Mouse (Mus musculus): ENCODE measurements around the gene Rbbp4.
A peak's percentile ranks its signal among the peaks of the same experiment; 100 is the strongest.

Rbbp4 gene

DNA sequence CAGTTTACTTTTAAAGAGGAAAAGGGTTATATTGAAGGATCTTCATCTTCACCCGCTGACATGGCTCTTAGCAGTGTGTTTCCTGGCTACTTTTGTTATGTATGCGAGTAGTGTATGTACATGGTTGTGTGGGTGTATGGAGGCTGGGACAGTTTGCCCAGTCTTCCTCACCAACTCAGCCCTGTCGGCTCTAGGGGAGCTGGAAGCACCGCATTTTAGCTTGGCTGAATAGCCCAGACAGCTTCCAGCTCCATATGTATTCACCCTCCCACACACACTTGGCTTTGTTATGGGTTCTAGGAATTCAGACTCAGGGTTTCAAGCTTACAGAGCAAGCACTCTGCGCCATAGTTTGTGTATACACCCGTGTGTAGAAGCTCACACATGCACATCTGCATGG, 15.9 kb upstream of the Rbbp4 start:
- DNase-seq: no peak

DNA sequence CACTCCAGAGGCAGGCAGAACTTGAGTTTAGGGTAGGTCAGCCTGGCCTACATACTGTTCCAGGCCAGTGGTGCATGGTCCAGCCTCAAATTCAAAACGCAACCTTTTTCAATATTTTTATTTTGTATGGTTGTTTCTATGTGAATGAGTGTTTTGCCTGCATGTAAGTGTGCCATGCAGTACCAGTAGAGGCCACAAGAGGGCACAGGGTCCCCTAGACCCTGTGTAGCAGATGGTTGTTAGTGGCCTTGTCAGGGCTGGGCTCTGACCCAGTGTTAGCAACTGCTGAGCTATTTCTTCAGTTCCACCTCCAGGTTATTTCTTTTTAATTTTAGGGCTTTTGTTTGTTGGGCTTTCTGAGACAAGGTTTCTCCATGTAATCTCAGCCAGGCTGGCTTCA, 15.5 kb upstream of the Rbbp4 start:
- DNase-seq: peak; percentile 86

DNA sequence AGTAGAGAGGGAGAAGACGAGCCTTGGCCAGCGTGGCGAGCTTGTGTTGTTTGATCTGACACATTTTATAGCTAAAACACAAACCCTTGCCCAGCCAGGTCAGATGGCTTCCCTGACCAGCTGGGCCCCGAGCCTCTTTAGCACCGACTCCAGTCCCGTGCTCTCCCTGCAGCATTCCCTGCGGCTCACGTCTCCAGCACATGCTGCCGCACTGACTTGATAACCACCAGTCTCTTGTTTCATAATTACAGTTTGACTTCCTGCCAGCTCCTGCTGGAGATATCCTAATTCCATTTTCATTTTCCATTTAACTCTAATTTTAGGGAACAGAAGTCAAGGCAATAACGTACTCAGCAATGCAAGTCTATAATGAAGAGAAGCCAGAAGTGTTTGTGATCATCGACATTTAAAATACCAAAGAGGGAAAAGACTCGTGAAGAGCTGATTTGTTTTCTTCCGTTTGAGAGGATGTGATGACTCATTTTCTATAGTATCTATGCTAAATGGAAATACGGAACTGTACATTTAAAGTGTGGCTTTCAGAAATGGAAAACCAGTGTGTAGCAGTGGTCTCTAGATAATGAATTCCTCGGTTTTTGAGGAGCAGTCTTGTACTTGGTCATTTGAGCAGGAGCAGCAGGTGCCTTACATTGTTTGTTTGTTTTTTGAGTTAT, 11.4 kb upstream of the Rbbp4 start:
- DNase-seq: no peak

DNA sequence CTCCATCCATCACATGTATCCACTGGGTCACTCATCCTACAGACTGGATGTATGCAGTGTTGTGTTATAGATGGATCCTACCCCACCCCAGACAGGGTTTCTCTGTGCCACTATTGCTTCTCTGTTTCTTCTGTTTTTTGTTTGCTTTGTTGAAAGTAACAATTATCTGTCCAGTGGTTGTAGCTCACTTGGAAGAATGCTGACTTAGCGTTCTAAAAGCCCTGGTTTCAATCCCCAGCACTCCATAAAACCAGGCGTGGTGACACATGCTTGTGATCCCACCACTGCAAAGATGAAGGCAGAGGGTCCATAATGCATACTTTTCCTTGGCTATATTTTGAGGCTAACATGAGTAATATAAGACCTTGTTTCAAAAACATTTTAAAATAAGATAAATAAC, 7.5 kb upstream of the Rbbp4 start:
- DNase-seq: no peak

DNA sequence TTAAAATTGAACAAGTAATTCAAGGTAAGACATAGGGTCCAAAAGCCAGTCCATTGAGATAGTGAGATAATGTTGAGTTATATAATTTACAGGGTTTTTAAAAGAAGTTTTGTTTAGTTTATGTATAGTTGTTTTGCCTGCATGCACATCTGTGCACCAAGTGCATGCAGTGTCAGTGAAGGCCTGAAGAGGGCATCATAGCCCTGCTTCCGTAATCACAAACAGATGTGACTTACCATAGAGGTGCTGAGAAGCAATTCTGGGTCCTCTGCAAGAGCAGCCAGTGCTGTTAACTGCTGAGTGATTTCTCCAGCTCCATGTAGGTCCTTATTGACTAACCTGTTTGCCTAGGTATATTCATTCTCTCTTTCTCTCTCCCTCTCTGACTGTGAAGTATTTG, 6.7 kb upstream of the Rbbp4 start:
- no peak for DNase-seq

DNA sequence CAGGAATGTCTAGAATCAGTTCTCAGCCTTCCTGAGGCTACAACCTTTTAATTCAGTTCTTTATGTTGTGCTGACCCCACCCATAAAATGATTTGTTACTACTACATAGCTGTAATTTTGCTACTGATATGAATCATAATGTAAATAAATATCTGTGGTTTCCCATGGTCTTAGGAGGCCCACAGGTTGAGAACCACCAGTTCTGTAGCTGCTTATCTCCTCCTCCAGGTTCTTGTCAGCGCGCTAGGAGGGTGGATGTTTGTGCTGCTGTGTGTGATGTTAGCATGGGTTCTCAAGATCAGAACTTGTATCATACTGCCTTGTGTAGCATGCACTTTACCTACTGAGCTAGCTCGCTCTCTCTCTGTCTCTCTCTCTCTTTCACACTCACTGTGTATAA, 4.6 kb upstream of the Rbbp4 start:
- DNase-seq: no peak

DNA sequence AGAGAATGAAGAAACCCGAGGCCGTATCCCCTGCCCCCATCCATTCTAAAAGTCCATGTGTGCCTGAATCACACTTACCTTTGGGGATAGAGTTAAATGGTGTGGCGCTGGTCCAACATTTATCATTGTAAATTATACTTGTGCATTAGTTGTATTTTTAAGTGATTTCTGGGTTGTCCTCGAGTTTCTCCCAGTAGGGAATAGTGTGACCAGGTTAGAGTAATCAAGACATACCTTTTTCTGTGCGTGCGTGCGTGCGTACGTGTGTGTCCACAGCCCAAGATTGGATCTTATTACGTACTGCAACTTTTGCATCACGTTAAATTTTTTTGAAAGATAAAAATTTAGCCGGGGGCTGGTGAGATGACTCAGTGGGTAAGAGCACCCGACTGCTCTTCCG, 1.1 kb upstream of the Rbbp4 start:
- DNase-seq: no peak

DNA sequence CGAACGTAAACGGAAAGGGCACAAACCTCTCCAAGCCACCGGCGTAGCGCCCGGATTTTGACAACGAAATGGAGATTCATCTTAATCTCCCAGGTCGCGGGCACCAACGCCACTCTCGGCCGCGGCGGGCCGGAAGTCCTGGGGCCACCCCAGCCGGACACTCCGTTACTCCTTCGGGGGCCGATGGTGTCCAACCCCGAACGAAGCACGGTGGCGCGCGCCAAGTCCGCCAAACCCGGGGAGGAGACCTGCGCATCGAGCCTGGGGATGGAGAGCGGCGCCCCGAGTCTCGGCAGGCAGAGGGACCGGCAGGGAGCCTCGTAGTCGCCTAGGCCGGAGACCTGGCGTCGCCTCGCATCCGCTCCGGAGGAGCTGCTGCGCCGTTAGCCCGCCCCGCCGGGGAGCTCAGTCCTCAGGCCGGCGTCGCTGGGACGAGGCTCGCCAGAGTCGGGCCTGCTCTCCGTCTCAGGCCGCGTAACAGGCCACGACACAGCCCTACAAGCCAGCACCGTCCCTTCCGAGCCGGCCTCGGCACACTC, 424 bp downstream of the Rbbp4 start:
- no peak for DNase-seq

DNA sequence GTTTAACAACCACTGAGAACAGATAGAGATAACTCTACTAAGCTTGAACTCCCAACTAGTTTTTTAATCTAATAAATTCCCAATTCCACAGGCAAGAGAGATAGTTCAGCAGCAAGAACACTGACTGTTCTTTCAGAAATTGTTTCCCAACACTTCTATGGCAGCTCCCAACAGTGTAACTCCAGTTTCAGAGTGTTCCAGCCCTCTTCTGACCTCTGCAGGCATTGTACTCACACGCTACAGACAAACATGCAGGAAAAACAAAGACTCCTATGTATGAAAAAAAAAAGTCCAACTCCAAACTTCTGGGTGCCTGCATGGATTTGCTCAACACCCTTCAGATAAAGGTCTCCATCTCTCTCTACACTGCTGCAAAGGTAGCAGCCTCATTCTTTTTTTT, 2.3 kb downstream of the Rbbp4 start:
- DNase-seq: no peak

DNA sequence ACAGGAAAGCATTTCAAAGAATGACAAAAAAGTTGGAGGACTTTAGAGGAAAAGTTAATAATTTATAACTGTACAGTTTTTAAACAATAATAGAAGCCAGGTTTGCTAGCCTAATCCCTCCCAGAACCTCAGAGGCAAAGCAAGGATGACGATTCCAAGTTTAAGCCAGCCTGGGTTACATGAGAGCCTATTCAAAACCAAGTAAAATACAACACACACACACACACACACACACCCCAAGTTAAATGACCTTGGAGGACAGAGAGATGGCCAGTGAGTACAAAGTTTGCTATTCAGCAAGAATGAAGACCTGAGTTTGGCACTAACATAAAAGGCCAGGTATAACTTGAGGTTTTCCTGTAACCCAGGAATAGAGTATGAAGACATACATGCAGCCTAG, 9.0 kb downstream of the Rbbp4 start:
- no peak for DNase-seq

DNA sequence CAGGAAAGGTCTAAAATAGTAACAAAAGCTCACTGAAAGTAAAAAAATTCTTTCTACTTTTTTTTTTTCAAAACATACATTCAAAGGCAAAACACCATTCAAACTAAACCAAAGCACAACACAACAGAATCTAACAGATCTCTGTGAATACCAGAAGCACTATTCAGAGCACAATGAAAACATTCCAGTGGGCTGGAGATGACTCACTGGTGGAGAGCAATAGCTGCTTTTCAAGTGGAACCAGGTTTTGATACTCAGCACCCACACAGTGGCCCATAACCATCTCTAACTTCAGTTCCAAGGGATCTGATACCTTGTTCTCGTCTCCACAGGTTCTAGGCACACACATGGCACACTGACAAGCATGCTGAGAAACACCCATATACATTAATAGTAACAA, 10.4 kb downstream of the Rbbp4 start:
- no peak for DNase-seq

DNA sequence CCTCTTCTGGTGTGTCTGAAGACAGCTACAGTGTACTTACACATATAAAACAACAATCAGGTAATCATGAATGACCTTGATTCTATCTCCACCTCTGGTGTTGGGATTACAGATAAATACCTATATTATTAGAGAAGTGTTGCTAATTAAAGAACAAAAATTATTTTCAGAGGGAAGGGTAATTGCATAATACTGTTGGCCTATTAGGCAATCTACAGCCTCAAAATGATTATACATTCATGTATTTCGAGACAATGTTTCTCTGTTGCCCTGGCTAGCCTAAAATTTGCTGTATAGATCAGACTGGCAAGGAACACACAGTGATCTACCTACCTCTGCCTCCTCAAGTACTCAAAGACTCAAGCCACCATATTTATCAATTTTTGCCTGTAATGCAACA, 11.7 kb downstream of the Rbbp4 start:
- DNase-seq: no peak

DNA sequence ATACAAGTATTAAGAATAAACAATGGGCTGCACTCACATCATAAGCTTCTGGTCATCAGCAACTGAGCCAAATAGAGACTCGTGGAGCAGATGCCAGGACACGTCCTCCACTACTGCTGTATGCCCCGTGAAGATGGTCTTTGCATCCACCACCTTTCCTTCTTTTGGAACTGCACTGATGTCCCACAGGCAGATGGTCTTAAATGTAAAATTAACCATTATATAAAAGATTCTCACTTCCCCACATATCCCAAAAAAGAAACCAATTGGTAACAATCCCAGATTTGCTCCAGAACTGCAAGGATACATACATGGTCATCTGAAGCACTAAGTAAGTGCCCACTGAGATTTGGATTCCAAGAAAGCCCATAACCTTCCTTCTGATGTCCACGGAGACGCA, 13.1 kb downstream of the Rbbp4 start:
- DNase-seq: no peak

DNA sequence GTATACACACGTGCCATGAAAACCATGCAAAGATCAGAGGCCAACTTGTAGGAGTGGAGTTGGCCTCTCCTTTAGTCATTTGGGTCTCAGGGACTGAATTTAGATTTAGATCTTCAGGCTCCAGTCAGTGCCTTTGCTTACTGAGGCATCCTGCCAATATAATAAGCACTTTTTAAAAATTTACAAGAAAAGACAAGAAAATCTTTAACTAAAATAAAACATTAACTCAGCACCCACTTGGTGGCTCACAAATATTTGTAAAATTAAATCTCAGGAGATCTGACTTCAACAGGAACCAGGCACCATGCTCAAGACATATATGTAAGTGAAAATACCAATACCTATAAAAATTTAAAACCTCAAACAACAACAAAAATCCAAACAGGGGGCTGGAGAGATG, 14.3 kb downstream of the Rbbp4 start:
- DNase-seq: no peak

DNA sequence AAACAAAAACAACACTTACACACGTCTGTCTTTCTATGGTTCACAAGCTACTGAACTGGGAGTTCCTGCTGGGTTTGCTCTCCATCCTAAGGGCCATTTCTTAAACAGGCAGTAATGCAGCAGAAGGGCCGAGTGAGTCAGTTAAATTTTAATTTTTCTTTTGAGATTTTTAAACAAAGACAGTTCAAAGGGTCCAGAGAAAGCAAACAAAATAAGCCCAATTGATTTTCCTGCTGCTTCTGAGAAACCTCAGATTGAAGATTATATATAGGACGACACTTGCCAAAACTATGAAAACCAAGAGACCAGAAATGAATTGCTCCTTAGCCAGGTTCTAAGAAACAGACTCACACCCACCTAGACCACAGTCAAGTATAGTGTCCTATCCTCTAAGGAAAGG, 21.3 kb downstream of the Rbbp4 start:
- no peak for DNase-seq

DNA sequence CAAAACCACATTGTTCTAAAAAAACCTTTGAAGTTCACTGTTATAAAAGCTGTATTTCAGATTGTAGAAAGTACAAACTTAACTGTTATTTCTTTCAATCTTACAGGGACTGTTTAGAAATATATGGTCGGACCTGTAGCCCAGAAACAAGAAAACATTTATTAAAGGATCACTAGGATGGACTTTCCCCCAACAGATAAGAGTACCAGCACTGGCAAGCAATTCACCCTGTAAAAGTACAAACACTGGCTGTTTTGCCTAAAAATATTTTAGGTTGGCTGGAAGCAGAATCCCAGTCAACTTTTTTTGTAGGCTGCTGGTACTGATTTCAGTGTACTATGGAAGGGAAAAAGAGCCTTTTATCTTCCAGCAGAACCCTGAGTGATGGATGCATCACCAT, 27.2 kb downstream of the Rbbp4 start:
- no peak for DNase-seq

DNA sequence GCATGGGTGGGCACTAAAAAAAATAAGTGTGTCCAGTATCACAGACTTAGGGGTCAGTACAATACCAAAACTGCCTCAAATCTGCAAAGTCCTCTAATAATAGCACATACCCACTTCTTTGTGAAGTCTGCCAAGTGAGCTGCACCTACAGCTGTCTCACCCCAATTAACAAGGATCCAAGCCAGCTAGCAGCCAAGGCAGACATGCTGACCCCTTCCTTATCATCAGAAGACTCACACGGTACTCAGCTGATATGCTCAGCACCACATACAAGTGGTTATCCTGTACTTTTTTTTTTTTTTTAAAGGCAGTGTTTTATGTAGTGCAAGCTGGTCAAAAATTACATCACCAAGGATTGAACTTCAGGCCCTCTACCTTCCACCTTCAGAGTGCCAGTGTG, 30.9 kb downstream of the Rbbp4 start:
- DNase-seq: no peak

DNA sequence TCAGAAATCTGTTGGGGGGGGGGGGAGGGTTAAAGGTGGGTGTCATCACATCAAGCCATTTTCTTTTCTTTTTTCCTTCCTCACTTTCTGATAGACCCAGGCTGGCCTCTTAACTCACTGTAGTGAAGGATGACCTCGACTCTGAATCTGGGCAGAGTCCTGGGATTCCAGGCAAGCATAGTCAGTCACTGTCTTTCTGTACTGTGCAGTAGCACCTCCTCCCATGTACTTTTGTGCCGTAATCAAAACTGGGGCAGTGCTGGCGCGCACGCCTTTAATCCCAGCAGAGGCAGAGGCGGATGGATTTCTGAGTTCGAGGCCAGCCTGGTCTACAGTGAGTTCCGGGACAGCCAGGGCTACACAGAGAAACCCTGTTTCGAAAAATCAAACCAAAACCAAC, 31.4 kb downstream of the Rbbp4 start:
- no peak for DNase-seq

DNA sequence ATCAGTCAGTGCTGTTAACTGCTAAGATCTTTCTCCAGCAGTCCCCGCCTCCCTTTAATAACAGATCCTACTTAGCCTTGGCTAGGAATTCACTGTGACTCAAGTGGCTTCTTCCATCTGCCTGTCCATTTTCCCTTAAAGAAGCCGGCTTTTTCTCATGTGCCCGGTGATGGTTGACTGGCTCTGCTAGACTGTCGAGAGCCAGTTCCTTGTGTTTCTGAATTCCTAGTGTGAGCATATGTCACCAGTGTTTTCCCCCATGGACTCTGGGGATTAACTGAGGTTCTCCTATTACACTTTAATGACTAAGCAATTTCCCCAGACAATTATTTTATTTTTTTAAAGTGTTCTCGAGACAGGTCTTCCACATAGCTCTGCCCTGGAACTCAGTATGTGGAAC, 31.8 kb downstream of the Rbbp4 start:
- DNase-seq: no peak

DNA sequence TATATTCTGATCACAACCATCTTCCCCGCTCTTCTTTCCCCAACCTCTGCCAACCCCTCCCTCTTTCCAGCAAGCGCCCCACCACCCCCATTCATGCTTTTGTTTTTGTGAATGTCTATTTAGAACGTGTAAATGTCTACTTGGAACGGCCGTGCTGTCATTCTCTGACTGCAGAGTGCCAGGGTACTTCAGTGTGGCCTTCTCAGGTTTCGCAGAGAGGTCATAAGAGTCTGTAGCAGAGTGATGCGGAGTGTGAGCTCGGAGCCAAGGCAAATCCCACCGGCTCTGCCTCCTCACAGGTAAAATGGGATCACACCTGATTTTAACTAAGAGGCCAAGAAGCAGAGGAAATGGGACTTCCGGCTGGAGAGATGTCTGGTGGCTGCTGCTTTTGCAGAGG, 36.0 kb downstream of the Rbbp4 start:
- no peak for DNase-seq

DNA sequence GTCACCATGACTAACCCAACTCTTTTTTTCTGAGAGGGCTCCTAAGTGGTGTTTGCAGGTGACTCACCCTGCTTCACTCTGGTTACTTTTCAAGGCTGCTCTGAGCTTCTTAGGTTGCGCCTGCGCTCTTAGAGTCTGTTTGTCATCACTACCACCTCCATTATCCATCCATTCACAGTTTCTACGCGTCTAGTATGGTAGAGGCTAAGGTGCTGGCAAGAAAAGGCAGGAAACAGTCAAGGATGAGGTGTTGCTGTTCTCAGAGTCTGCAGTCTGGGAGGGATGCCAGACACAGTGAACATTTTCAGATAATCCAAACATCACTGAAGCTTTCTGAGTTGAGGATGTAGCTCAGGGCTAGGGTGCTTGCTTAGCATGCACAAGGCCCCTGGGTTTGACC, 37.4 kb downstream of the Rbbp4 start:
- DNase-seq: peak; percentile 72

DNA sequence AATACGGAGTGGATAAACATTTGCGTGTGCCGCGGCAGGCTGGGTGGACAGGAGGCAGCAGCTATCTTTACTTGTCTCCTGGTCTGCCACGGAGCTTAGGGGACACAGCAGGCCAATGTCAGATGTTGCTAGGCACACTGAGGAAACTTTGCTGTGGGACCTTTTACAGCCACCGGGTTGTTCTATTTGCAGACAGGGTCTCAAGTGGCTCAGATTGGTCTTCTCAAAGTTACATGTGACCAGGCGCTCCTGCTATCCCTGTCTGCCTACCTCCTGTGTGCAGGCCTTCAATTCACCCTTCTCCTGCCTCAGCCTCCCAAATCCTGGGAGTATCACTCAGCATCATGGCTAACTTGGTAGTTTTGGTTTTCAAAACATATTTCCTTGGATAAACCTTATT, 39.1 kb downstream of the Rbbp4 start:
- no peak for DNase-seq

DNA sequence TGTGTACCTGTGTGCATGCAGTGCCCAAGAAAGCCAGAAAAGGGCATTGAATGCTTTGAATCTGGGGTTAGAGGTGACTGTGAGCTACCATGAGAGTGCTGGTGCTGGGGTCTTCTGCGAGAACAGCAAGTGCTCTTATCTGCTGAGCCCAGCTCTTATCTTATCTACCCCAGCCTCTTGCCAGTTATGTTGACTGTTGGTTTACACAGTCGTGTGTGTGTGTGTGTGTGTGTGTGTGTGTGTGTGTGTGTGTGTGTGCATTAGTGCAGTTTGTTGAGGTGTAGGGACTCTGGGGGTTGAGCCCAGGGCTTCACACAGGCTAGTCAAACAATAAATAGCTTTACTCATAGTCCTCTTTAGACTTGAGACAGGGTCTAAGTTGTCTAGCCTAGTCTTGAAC, 40.0 kb downstream of the Rbbp4 start:
- DNase-seq: no peak

DNA sequence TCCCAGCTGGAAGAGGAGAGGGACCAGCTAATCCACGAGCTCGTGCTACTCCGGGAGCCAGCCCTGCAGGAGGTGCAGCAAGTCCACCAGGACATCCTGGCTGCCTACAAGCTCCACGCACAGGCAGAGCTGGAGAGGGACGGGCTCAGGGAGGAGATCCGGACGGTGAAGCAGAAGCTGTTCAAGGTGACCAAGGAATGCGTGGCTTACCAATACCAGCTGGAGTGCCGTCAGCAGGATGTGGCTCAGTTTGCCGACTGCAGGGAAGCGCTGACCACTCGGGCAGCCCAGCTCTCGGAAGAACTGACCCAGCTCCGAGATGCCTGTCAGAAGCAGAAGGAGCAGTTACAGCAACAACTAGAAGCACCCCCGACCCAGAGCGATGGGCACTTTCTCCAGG, 41.5 kb downstream of the Rbbp4 start:
- no peak for DNase-seq

DNA sequence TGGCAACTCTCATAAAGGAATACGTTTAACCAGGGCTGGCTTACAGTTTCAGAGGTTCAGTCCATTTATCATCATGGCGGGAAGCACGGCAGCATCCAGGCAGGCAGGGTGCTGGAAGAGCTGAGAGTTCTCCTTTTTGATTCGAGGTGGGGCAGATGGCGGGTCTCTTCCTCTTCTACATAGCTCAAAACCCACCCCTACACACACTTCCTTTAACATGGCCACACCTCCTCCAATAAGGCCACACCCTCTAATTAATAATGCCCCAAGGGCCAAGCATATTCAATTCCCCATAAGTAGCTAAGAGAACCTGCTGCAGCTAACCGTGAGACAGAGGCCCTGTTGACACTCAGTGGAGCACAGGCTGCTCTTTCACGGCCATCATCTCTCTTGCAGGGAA, 42.3 kb downstream of the Rbbp4 start:
- DNase-seq: no peak

DNA sequence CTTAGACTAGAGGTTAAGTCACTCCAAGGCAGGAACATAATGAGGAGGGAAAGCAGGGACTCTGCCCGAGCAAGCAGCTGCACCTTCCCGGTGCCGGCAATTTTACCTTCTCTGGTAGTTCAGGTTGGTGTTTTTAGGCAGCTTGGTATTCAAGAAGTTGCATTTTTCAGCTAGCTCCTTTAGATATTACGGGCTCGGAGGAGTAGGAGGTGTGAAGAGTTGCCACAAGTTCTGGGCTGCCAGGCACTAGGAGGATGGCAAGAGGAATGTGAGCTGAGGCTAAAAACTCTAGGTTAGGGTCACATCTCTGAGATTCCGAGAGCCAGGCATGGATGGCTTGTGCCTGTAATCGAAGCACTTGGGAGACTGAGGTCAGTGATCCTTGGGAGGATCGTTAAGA, 45.5 kb downstream of the Rbbp4 start:
- DNase-seq: no peak
